Mouse (Mus musculus) stomach, embryonic 14.5 days (tissue): ENCODE data around the gene Miox. TPM values are rescaled to one million over a fixed set of nuclear protein-coding genes. Genes with fewer than 3 reads are reported as not detected.

Source experiments
- ATAC-seq: fragments of 200-750 bp; cut with Nextera tagmentation; 2 replicates; pipeline ENCODE4 v1.8.0; 2017; ENCODE audit warnings: low read depth, moderate TSS enrichment; ENCODE audit not compliant: insufficient number of reproducible peaks, insufficient read depth, low FRiP score
- H3K27ac ChIP-seq: fragments of 300-500 bp; sonication (generic); 2 replicates; pipeline ENCODE4 v1.5.1; 2014; ENCODE audit warnings: mild to moderate bottlenecking, low read length, moderate library complexity, mixed read lengths
- H3K27me3 ChIP-seq: fragments of 300-500 bp; sonication (generic); 2 replicates; pipeline ENCODE4 v1.6.1; 2014; ENCODE audit warnings: low read length, control low read depth, mixed read lengths; ENCODE audit not compliant: control insufficient read depth, insufficient read depth
- H3K36me3 ChIP-seq: fragments of 300-500 bp; sonication (generic); 2 replicates; pipeline ENCODE4 v1.6.1; 2014; ENCODE audit warnings: mild to moderate bottlenecking, control low read depth, low read length, moderate library complexity, mixed read lengths; ENCODE audit not compliant: control insufficient read depth, insufficient read depth
- H3K4me1 ChIP-seq: fragments of 300-500 bp; sonication (generic); 2 replicates; pipeline ENCODE4 v1.6.1; 2014; ENCODE audit warnings: low read length, control low read depth, mixed read lengths; ENCODE audit not compliant: control insufficient read depth, insufficient read depth
- H3K4me2 ChIP-seq: fragments of 300-500 bp; sonication (generic); replicated peaks from 2 replicates; pipeline ENCODE4 v1.6.1; 2014; ENCODE audit warnings: low read depth, low read length, control low read depth
- H3K4me3 ChIP-seq: fragments of 300-500 bp; sonication (generic); 2 replicates; pipeline ENCODE4 v1.5.1; 2014; ENCODE audit warnings: low read depth, low read length, control low read depth
- H3K9ac ChIP-seq: fragments of 300-500 bp; sonication (generic); replicated peaks from 2 replicates; pipeline ENCODE4 v1.6.1; 2014; ENCODE audit warnings: low read depth, mild to moderate bottlenecking, control low read depth, low read length, moderate library complexity, mixed read lengths
- H3K9me3 ChIP-seq: fragments of 300-500 bp; sonication (generic); 2 replicates; pipeline ENCODE4 v1.6.1; 2016; ENCODE audit warnings: low read depth, low read length, control low read depth; ENCODE audit not compliant: control insufficient read depth
- WGBS: fragments of 180-500 bp; shearing (Covaris S2); extraction: QIAGEN DNeasy Blood & Tissue Kit; methylation state at CpG from one replicate; pipeline ENCODE4 v1.1.7; 2014; 5-methylcytosine and 5-hydroxymethylcytosine counted together
- polyA plus RNA-seq: library from polyadenylated mRNA; unstranded; fragments of >200 nt; fragmentation: Nextera tagmentation; extraction: Ambion mirVana; gene quantifications from 2 replicates; pipeline ENCODE4 v1.2.1, GENCODE M21; 2014

The Miox gene
- not detected in 2 replicates for polyA plus RNA-seq

GRCm38 (mm10) chr15:89334271-89334670 is at the start of gene Miox:
Gene Miox (plus strand): TSS chr15:89334398.
- WGBS, result 85% methylated on average over 7 of the region's 7 CpGs
- no peak for ATAC-seq

GRCm38 (mm10) chr15:89285004-89285403 is 49.2 kb upstream of the Miox start:
- Histone ChIP-seq H3K9me3 (no peaks in the 10 kb centered on the region), H3K27ac (no peak overlapping the region), H3K4me2 (no peak overlapping the region), H3K27me3 (no peaks in the 10 kb centered on the region), H3K4me3 (no peak overlapping the region), H3K9ac (no peak overlapping the region), H3K4me1 (no peaks in the 10 kb centered on the region), H3K36me3 (peaks cover 53% of the 10 kb centered on the region)
- no peak for ATAC-seq

More at GRCm38 (mm10) chr15:89334271-89334670, at the start of gene Miox:
- Histone ChIP-seq H3K27me3 (no peaks in the 10 kb centered on the region), H3K9me3 (no peaks in the 10 kb centered on the region), H3K9ac (no peak within 1 kb of the TSS), H3K4me2 (no peak within 1 kb of the TSS), H3K27ac (no peak within 1 kb of the TSS), H3K4me1 (no peaks in the 10 kb centered on the region), H3K4me3 (no peak within 1 kb of the TSS), H3K36me3 (no peaks in the 10 kb centered on the region)

- H3K4me1 ChIP-seq, result no peaks in the 10 kb centered on the region
- H3K9ac ChIP-seq, result no peak overlapping the region
- no peak overlapping the region for H3K4me3 ChIP-seq
- WGBS, result 92% methylated on average over 5 of the region's 5 CpGs
- H3K4me2 ChIP-seq, result no peak overlapping the region
- peaks cover 51% of the 10 kb centered on the region for H3K36me3 ChIP-seq
- no peak for ATAC-seq
- H3K9me3 ChIP-seq, result no peaks in the 10 kb centered on the region
- H3K27me3 ChIP-seq, result no peaks in the 10 kb centered on the region
- no peak overlapping the region for H3K27ac ChIP-seq
Observed at GRCm38 (mm10) chr15:89285478-89285877, 48.7 kb upstream of the Miox start.

GRCm38 (mm10) chr15:89286114-89286513 is 48.1 kb upstream of the Miox start:
- H3K9ac ChIP-seq, result no peak overlapping the region
- no peak overlapping the region for H3K4me2 ChIP-seq
- H3K9me3 ChIP-seq, result no peaks in the 10 kb centered on the region
- ATAC-seq, result no peak
- 82% methylated on average over 7 of the region's 7 CpGs for WGBS
- no peak overlapping the region for H3K4me3 ChIP-seq
- peaks cover 48% of the 10 kb centered on the region for H3K36me3 ChIP-seq
- no peak overlapping the region for H3K27ac ChIP-seq
- no peaks in the 10 kb centered on the region for H3K27me3 ChIP-seq
- no peaks in the 10 kb centered on the region for H3K4me1 ChIP-seq

- H3K4me3 ChIP-seq, result no peak overlapping the region
- no peaks in the 10 kb centered on the region for H3K4me1 ChIP-seq
- WGBS, result 92% methylated on average over 5 of the region's 5 CpGs
- H3K27me3 ChIP-seq, result no peaks in the 10 kb centered on the region
- no peak overlapping the region for H3K27ac ChIP-seq
- no peak overlapping the region for H3K9ac ChIP-seq
- H3K36me3 ChIP-seq, result peaks cover 44% of the 10 kb centered on the region
- ATAC-seq, result no peak
- no peak overlapping the region for H3K4me2 ChIP-seq
- no peaks in the 10 kb centered on the region for H3K9me3 ChIP-seq
Observed at GRCm38 (mm10) chr15:89286582-89286981, 47.6 kb upstream of the Miox start.

GRCm38 (mm10) chr15:89288227-89288767 is 45.9 kb upstream of the Miox start:
- H3K27me3 ChIP-seq, result no peaks in the 10 kb centered on the region
- peaks cover 39% of the 10 kb centered on the region for H3K36me3 ChIP-seq
- no peak overlapping the region for H3K4me2 ChIP-seq
- ATAC-seq, result no peak
- H3K4me1 ChIP-seq, result no peaks in the 10 kb centered on the region
- H3K4me3 ChIP-seq, result no peak overlapping the region
- H3K9ac ChIP-seq, result no peak overlapping the region
- H3K27ac ChIP-seq, result no peak overlapping the region
- 87% methylated on average over 23 of the region's 23 CpGs for WGBS
- no peaks in the 10 kb centered on the region for H3K9me3 ChIP-seq

GRCm38 (mm10) chr15:89289455-89289854 is 44.7 kb upstream of the Miox start:
- Histone ChIP-seq H3K36me3 (peaks cover 51% of the 10 kb centered on the region), H3K4me1 (no peaks in the 10 kb centered on the region), H3K4me2 (no peak overlapping the region), H3K27ac (no peak overlapping the region), H3K4me3 (no peak overlapping the region), H3K27me3 (no peaks in the 10 kb centered on the region), H3K9ac (no peak overlapping the region), H3K9me3 (no peaks in the 10 kb centered on the region)
- ATAC-seq, result no peak
- WGBS, result 94% methylated on average over 11 of the region's 11 CpGs

- Histone ChIP-seq H3K9ac (no peak overlapping the region), H3K4me2 (no peak overlapping the region), H3K27me3 (no peaks in the 10 kb centered on the region), H3K9me3 (no peaks in the 10 kb centered on the region), H3K4me3 (no peak overlapping the region), H3K36me3 (peaks cover 67% of the 10 kb centered on the region), H3K4me1 (no peaks in the 10 kb centered on the region), H3K27ac (no peak overlapping the region)
- no peak for ATAC-seq
- WGBS, result 77% methylated on average over 3 of the region's 3 CpGs
Observed at GRCm38 (mm10) chr15:89291521-89291920, 42.7 kb upstream of the Miox start.

GRCm38 (mm10) chr15:89292795-89293194 is 41.4 kb upstream of the Miox start:
- Histone ChIP-seq H3K4me1 (no peaks in the 10 kb centered on the region), H3K36me3 (peaks cover 68% of the 10 kb centered on the region), H3K27me3 (no peaks in the 10 kb centered on the region), H3K4me3 (no peak overlapping the region), H3K4me2 (no peak overlapping the region), H3K9me3 (no peaks in the 10 kb centered on the region), H3K9ac (no peak overlapping the region), H3K27ac (no peak overlapping the region)
- no peak for ATAC-seq
- WGBS, result 65% methylated on average over 2 of the region's 2 CpGs
